Mouse (Mus musculus): Measurements from ENCODE around the gene Tpra1. TPM values are rescaled to one million over a fixed set of nuclear protein-coding genes. Genes with fewer than 3 reads are reported as not detected.

Gene Tpra1
- polyA plus RNA-seq (2015; fragmentation: Nextera tagmentation; extraction: Ambion mirVana) = 41.4 and 54.7 TPM in 2 replicates

DNA sequence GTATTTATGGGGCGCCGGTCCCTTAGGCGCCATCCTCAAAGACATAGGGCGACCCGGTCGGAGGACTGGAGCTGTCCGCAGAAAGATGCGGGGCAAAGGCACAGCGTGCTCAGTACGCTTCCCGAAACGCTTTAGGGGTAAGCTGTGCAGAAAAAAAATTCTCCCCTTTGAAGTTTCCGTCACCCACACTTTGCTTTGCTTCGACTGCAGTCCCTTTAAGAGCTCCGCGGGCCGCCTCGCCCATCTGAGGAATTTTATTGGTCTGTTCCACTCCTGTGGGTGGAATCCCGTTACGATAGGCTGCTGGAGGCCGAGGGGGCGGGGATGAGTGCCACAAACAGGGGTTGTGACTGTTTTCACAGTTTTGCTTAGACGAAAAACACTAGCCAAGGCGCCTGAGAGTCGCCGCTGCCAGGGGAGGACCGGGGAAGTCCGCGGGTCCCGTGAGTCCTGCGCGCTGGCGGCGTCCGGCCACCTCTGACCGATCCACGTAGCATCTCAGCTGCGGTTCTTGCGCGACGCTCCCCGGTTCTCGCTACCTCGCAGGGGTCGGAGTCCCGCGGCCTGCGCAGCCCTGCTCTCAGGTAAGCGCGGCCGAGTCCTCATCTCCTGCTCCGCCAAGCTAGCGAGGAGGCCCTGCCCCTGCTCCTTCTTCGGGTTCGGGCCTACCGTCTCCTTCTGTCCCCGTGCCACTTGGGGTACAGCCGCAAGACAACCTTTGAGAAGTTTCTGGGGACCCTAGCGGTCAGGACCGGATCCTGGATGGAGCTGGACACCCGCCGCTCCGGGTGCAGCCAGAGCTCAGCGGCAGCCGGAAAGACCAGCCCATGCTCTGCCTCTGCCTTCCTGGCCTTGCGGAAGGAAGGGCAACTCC, at the start of gene Tpra1:
Tpra1 (plus strand) TSS at position 305 of the 874 bp plus-strand sequence.
- Histone ChIP-seq H3K4me1 (replicated peaks) (peaks cover 68% of the 10 kb centered on the region), H3K36me3 (no peaks in the 10 kb centered on the region), H3K27ac (peak within 1 kb of the TSS; percentile 97), H3K9me3 (replicated peaks) (no peaks in the 10 kb centered on the region), H3K27me3 (no peaks in the 10 kb centered on the region), H3K9ac (peak within 1 kb of the TSS; percentile 93), H3K4me3 (peak within 1 kb of the TSS; percentile 85), H3K4me2 (peak within 1 kb of the TSS; percentile 98)
- WGBS = under 1% methylated on average over 66 of the region's 66 CpGs
- peak; percentile 81 for ATAC-seq (replicated peaks; ENCODE audit: insufficient number of reproducible peaks, insufficient read depth, low FRiP score, low read depth)

DNA sequence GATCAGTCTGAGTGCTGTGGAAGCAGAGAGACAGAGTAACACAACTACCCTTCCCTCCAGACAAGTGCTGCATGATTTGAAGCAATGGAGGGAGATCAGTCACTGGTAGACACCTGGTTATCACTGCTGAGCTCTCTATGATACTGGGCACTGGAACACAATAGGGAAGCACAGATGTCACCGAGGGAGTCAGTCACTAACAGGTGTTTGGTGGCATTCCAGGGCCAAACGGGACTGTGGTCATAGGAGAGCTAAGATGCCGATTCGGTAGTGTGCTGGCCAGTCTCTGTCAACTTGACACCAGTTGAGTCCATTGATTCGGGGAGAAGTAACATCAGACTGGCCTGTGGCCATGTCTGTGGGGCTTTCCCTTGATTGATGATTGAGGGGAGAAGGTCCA, 47.5 kb upstream of the Tpra1 start:
- H3K4me2 ChIP-seq = no peak overlapping the region
- H3K27ac ChIP-seq = no peak overlapping the region
- no peaks in the 10 kb centered on the region for H3K9me3 ChIP-seq (replicated peaks)
- H3K4me3 ChIP-seq = no peak overlapping the region
- H3K9ac ChIP-seq = no peak overlapping the region
- no peaks in the 10 kb centered on the region for H3K27me3 ChIP-seq
- H3K36me3 ChIP-seq = no peaks in the 10 kb centered on the region
- no peak for ATAC-seq (replicated peaks; ENCODE audit: insufficient number of reproducible peaks, insufficient read depth, low FRiP score, low read depth)
- WGBS = 71% methylated on average over 5 of the region's 5 CpGs
- H3K4me1 ChIP-seq (replicated peaks) = peaks cover 27% of the 10 kb centered on the region

DNA sequence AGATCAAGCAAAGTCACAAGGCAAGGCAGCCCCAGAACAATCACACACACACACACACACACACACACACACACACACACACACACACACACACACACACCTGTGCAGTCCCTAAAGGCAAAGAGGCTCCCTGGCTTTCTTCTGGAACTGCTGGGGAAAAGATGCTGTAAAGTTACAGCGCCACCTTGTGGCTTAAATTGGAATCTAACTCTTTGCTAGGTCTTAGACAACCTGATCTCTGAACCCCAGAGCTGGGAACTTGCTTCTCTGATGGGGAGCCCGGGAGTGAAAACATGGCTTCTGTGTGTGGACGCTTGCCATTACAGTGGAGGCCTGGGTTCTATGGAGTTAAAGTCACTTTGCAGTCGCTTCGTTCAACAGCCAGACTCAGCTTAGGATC, 46.4 kb upstream of the Tpra1 start:
- Histone ChIP-seq H3K27me3 (no peaks in the 10 kb centered on the region), H3K36me3 (no peaks in the 10 kb centered on the region), H3K27ac (no peak overlapping the region), H3K9ac (no peak overlapping the region), H3K4me2 (no peak overlapping the region), H3K4me1 (replicated peaks) (peaks cover 27% of the 10 kb centered on the region), H3K4me3 (no peak overlapping the region), H3K9me3 (replicated peaks) (no peaks in the 10 kb centered on the region)
- no peak for ATAC-seq (replicated peaks; ENCODE audit: insufficient number of reproducible peaks, insufficient read depth, low FRiP score, low read depth)
- WGBS = 20% methylated on average over 5 of the region's 5 CpGs

DNA sequence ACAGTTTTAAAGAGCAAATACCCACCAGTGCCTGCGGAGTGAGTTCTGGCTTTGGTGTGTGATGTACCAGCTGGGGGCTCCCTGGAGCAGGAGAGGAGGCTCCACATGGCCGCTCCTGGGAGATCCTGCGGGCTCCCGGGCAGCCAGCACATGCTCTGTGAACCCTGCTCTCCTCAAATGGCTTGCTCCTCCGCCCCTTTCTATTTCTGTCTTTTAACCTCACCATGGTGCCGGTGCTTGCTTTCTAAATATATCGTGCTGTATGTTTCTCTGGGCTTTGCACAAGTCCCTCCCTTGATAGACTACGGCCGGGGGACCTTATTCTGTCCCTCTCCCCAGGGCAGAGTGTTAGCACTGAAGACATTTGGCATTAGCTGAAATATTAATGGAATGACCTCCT, 44.8 kb upstream of the Tpra1 start:
- no peak overlapping the region for H3K4me3 ChIP-seq

DNA sequence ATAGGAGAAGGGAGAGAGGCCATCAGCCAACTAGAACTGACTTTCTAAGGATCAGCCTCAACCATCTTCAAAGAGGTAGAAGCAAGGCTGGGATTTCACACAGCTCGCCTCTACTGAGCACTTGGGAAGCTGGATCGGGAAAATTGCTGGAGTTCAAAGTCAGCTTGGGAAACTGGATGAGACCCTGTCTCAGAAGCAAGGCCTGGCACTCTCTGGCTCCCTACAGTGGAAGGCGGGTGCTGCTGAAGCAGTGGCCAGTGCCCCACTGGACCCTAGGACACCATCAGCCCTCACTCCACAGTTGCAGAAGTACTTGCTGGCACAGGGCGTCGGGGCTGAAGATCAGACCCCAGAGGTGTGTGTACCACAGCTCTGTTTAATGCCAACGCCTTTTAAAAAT, 44.2 kb upstream of the Tpra1 start:
- H3K27me3 ChIP-seq = no peaks in the 10 kb centered on the region
- H3K36me3 ChIP-seq = peaks cover 8% of the 10 kb centered on the region; the same call in 1 of the 2 replicates
- WGBS = 63% methylated on average over 6 of the region's 6 CpGs
- H3K4me3 ChIP-seq = no peak overlapping the region
- H3K9me3 ChIP-seq (replicated peaks) = no peaks in the 10 kb centered on the region
- H3K27ac ChIP-seq = peak overlapping the region; percentile 92
- H3K4me2 ChIP-seq = peak overlapping the region; percentile 17
- peaks cover 27% of the 10 kb centered on the region for H3K4me1 ChIP-seq (replicated peaks)
- peak overlapping the region; percentile 3 for H3K9ac ChIP-seq
- ATAC-seq (replicated peaks; ENCODE audit: insufficient number of reproducible peaks, insufficient read depth, low FRiP score, low read depth) = no peak

More for the DNA sequence above, 44.8 kb upstream of the Tpra1 start:
- peak overlapping the region; percentile 3 for H3K9ac ChIP-seq
- 10% methylated on average over 9 of the region's 9 CpGs for WGBS
- H3K27ac ChIP-seq = peak overlapping the region; percentile 92
- H3K4me2 ChIP-seq = peak overlapping the region; percentile 17
- H3K27me3 ChIP-seq = no peaks in the 10 kb centered on the region
- no peaks in the 10 kb centered on the region for H3K9me3 ChIP-seq (replicated peaks)
- peaks cover 27% of the 10 kb centered on the region for H3K4me1 ChIP-seq (replicated peaks)
- H3K36me3 ChIP-seq = peaks cover 6% of the 10 kb centered on the region; the same call in 1 of the 2 replicates
- peak; percentile 87 for ATAC-seq (replicated peaks; ENCODE audit: insufficient number of reproducible peaks, insufficient read depth, low FRiP score, low read depth)

DNA sequence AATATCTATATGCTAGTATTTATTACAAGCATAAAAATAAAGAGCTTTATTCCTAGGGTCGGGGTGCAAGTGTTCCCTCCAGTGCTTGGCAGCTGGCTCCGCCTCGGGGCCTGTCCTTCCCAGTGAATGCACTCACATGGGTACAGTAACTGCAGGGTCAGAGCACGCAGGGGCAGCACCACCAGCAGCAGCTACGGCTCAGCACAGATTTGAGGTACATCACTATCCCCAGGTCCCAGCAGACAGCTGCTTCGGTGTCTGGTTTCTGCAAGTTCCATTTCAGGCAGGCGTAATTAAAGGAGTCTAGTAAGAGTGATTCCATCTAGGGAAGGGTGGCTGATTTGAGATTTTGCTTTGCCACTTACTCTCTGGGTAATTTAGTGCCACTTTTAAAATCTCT, 43.7 kb upstream of the Tpra1 start:
- 47% methylated on average over 7 of the region's 7 CpGs for WGBS

DNA sequence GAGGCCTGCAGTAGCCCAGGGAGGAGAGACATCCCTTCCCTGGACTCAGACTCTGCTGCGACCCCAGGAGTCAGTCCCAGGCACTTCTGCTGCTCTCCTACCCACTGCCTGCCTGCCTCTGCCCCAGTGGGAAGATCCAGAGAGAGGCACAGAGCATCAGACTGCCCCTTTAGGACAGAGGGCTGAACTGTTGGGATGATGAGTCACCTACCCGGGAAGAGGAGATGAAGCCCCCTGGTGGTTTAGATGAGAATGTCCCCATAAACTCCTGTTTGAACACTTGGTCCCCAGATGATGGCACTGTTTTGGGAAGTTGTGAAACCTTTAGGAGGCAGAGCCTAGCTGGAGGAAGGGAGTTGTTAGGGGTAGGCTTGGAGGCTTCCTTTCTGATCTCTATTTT, 41.1 kb upstream of the Tpra1 start:
- Histone ChIP-seq H3K4me1 (replicated peaks) (peaks cover 25% of the 10 kb centered on the region), H3K4me2 (no peak overlapping the region), H3K9ac (no peak overlapping the region), H3K4me3 (no peak overlapping the region), H3K27ac (no peak overlapping the region), H3K36me3 (peaks cover 11% of the 10 kb centered on the region; the same call in 1 of the 2 replicates), H3K9me3 (replicated peaks) (no peaks in the 10 kb centered on the region), H3K27me3 (no peaks in the 10 kb centered on the region)
- 20% methylated on average over 2 of the region's 2 CpGs for WGBS
- ATAC-seq (replicated peaks; ENCODE audit: insufficient number of reproducible peaks, insufficient read depth, low FRiP score, low read depth) = no peak

More for the DNA sequence above, 43.7 kb upstream of the Tpra1 start:
- peaks cover 11% of the 10 kb centered on the region; the same call in 1 of the 2 replicates for H3K36me3 ChIP-seq
- H3K27me3 ChIP-seq = no peaks in the 10 kb centered on the region
- peaks cover 27% of the 10 kb centered on the region for H3K4me1 ChIP-seq (replicated peaks)
- H3K27ac ChIP-seq = peak overlapping the region; percentile 92
- no peak overlapping the region for H3K4me3 ChIP-seq
- ATAC-seq (replicated peaks; ENCODE audit: insufficient number of reproducible peaks, insufficient read depth, low FRiP score, low read depth) = no peak
- no peak overlapping the region for H3K4me2 ChIP-seq
- no peaks in the 10 kb centered on the region for H3K9me3 ChIP-seq (replicated peaks)
- H3K9ac ChIP-seq = no peak overlapping the region

DNA sequence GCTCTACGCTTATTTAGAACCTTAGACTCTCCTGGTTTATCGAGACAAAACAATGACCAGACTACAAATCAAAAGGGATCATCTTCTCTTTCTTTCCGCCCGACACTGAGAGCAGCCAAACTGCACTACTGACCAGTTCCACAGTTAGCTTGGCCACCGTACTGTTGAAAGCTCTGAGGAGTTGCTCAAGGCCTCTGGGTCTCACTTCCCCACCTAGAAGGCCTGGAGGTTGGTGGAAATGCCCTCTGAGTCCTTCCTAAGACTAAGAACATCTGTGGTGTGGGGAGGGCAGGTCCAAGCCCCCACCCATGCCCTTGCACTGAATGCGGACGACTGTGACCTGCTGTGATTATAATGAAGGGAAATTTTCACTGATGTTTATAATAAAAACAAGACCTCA, 36.3 kb upstream of the Tpra1 start:
- H3K4me2 ChIP-seq = no peak overlapping the region
- no peaks in the 10 kb centered on the region for H3K9me3 ChIP-seq (replicated peaks)
- H3K27ac ChIP-seq = no peak overlapping the region
- no peak overlapping the region for H3K4me3 ChIP-seq
- H3K36me3 ChIP-seq = peaks cover 11% of the 10 kb centered on the region; the same call in 1 of the 2 replicates
- H3K4me1 ChIP-seq (replicated peaks) = no peaks in the 10 kb centered on the region
- WGBS = 83% methylated on average over 7 of the region's 7 CpGs
- H3K9ac ChIP-seq = no peak overlapping the region
- H3K27me3 ChIP-seq = no peaks in the 10 kb centered on the region
- no peak for ATAC-seq (replicated peaks; ENCODE audit: insufficient number of reproducible peaks, insufficient read depth, low FRiP score, low read depth)

DNA sequence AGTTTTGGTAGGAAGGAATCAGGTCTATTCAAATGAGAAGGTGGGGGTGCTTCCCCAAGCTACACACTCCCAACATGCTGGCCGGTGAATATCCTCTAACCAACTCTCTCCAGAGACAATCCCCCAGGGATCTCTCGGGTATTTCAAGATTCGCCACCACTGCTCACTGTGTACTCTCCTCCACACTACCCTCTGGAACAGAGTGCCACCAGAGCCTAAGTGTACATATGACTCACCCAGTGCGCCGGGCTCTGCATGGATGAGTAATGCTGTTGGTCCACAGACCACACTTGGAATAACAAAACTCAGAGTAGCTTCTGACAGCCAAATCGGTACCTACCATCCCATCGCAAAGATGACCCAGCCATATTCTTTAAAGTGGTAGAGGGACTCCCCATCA, 32.6 kb upstream of the Tpra1 start:
- H3K4me2 ChIP-seq = no peak overlapping the region
- H3K27me3 ChIP-seq = peaks cover 8% of the 10 kb centered on the region
- H3K27ac ChIP-seq = no peak overlapping the region
- no peaks in the 10 kb centered on the region for H3K36me3 ChIP-seq
- H3K9me3 ChIP-seq (replicated peaks) = no peaks in the 10 kb centered on the region
- WGBS = 75% methylated on average over 7 of the region's 7 CpGs
- H3K4me3 ChIP-seq = no peak overlapping the region
- peaks cover 12% of the 10 kb centered on the region for H3K4me1 ChIP-seq (replicated peaks)
- ATAC-seq (replicated peaks; ENCODE audit: insufficient number of reproducible peaks, insufficient read depth, low FRiP score, low read depth) = no peak
- no peak overlapping the region for H3K9ac ChIP-seq

DNA sequence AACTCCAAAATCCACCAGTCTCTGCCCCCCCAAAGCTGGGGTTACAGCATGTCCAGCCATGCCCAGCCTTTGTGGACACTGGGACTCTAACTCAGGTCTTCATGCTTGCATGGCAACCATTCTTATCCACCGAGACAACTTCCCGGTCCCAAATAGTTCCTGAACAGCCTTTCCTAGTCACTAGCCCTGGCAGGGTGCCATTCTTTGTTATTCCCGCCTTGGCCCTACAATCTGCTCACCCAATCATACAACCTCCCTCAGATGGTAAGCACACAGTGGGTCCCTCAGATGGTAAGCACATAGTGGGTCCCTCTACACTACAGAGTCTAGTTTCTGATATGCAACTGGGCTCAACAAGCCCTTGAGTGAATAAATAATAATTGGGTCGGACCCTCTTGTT, 31.5 kb upstream of the Tpra1 start:
- 52% methylated on average over 4 of the region's 4 CpGs for WGBS

DNA sequence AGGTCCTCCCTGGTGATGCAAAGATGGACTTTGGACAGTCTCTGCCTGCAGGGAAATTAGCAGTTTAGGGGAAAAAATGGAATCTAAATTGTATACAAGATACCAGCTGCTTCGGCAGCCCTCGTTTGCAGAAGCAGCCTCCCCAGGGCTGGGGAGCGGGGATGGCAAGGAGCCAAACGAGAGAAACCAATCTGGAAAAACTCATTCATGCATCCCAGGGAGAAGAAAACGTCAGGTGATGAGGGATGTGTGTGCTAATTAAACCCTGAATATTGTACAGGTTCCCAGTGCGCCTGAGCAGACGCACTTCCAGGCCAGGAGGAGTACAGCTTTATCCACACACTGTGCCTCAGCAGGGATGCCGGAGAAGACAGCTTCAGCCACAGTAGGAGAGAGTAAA, 30.5 kb upstream of the Tpra1 start:
- H3K27me3 ChIP-seq = peaks cover 21% of the 10 kb centered on the region

More for the DNA sequence above, 31.5 kb upstream of the Tpra1 start:
- Histone ChIP-seq H3K9ac (no peak overlapping the region), H3K4me3 (no peak overlapping the region), H3K4me2 (no peak overlapping the region), H3K27ac (no peak overlapping the region), H3K36me3 (no peaks in the 10 kb centered on the region), H3K4me1 (replicated peaks) (peaks cover 18% of the 10 kb centered on the region), H3K27me3 (peaks cover 16% of the 10 kb centered on the region), H3K9me3 (replicated peaks) (no peaks in the 10 kb centered on the region)
- ATAC-seq (replicated peaks; ENCODE audit: insufficient number of reproducible peaks, insufficient read depth, low FRiP score, low read depth) = no peak

DNA sequence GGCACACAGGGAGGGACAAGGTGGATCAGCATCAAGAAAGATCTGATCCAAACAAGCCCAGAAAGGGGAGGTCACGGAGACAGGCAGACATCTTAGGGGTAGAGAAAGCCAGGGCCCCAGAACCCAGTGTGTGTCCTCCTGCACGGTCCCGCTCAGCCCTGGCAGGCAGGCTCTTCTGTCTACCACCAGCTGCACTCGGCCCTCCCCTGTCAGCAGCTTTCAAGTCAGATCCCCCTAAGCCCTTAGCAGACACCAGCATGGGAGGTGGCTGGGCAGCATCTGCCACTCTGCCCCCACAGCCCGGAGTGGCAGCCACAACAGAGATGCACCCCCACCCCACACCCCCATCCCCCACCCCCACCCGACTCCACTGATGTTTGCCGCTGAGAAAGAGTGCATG, 29.2 kb upstream of the Tpra1 start:
- H3K9ac ChIP-seq = no peak overlapping the region
- WGBS = 36% methylated on average over 7 of the region's 7 CpGs
- H3K4me3 ChIP-seq = no peak overlapping the region
- H3K4me1 ChIP-seq (replicated peaks) = peaks cover 18% of the 10 kb centered on the region
- H3K9me3 ChIP-seq (replicated peaks) = no peaks in the 10 kb centered on the region
- no peak overlapping the region for H3K27ac ChIP-seq
- peaks cover 21% of the 10 kb centered on the region for H3K27me3 ChIP-seq
- no peaks in the 10 kb centered on the region for H3K36me3 ChIP-seq
- H3K4me2 ChIP-seq = no peak overlapping the region
- no peak for ATAC-seq (replicated peaks; ENCODE audit: insufficient number of reproducible peaks, insufficient read depth, low FRiP score, low read depth)

More for the DNA sequence above, 30.5 kb upstream of the Tpra1 start:
- peaks cover 18% of the 10 kb centered on the region for H3K4me1 ChIP-seq (replicated peaks)
- H3K9ac ChIP-seq = no peak overlapping the region
- H3K27ac ChIP-seq = no peak overlapping the region
- no peak overlapping the region for H3K4me2 ChIP-seq
- H3K36me3 ChIP-seq = no peaks in the 10 kb centered on the region
- H3K4me3 ChIP-seq = no peak overlapping the region
- H3K9me3 ChIP-seq (replicated peaks) = no peaks in the 10 kb centered on the region
- ATAC-seq (replicated peaks; ENCODE audit: insufficient number of reproducible peaks, insufficient read depth, low FRiP score, low read depth) = no peak
- 52% methylated on average over 8 of the region's 8 CpGs for whole genome bisulfite sequencing

All from heart, embryonic 15.5 days (tissue).